Mouse (Mus musculus) spleen, postnatal 14 days (tissue): Measurements from ENCODE around the gene Ntn4.

ENCODE experiments used
- DNase-seq, 2 experiments: peaks; one replicate each; pipeline ENCODE4 v3.0.0; 2021 to 2022; ENCODE audit warnings: low spot score in 2 of 2

Ntn4 gene

GRCm38 (mm10) chr10:93730514-93730913, 90.0 kb downstream of the Ntn4 start:
- no peak for DNase-seq

- no peak for DNase-seq
These were observed 90.8 kb downstream of the Ntn4 start for GRCm38 (mm10) chr10:93731248-93731691.

GRCm38 (mm10) chr10:93736114-93736645, 95.7 kb downstream of the Ntn4 start:
- no peak for DNase-seq

- no peak for DNase-seq
These were observed 96.6 kb downstream of the Ntn4 start for GRCm38 (mm10) chr10:93737080-93737479.

- no peak for DNase-seq
These were observed 101.1 kb downstream of the Ntn4 start for GRCm38 (mm10) chr10:93741446-93742096.

GRCm38 (mm10) chr10:93742097-93742446, 101.6 kb downstream of the Ntn4 start:
- DNase-seq: no peak

- DNase-seq: no peak
These were observed 102.1 kb downstream of the Ntn4 start for GRCm38 (mm10) chr10:93742598-93742997.

GRCm38 (mm10) chr10:93749267-93750192, 109.0 kb downstream of the Ntn4 start:
- no peak for DNase-seq

GRCm38 (mm10) chr10:93751302-93751701, 110.8 kb downstream of the Ntn4 start:
- no peak for DNase-seq

GRCm38 (mm10) chr10:93753711-93754391, 113.4 kb downstream of the Ntn4 start:
- DNase-seq: no peak

- DNase-seq: no peak
These were observed 115.7 kb downstream of the Ntn4 start for GRCm38 (mm10) chr10:93756211-93756610.

GRCm38 (mm10) chr10:93759644-93760043, 119.2 kb downstream of the Ntn4 start:
- DNase-seq: no peak

- no peak for DNase-seq
These were observed 119.9 kb downstream of the Ntn4 start for GRCm38 (mm10) chr10:93760429-93760828.

GRCm38 (mm10) chr10:93763074-93763473, 122.6 kb downstream of the Ntn4 start:
- peak; percentile 24 to 51 for DNase-seq

GRCm38 (mm10) chr10:93766221-93766620, 125.7 kb downstream of the Ntn4 start:
- DNase-seq: no peak

- no peak for DNase-seq
These were observed 126.8 kb downstream of the Ntn4 start for GRCm38 (mm10) chr10:93767245-93767644.

GRCm38 (mm10) chr10:93768222-93768621, 127.7 kb downstream of the Ntn4 start:
- DNase-seq: no peak

GRCm38 (mm10) chr10:93771931-93772465, 131.5 kb downstream of the Ntn4 start:
- DNase-seq: no peak

- no peak for DNase-seq
These were observed 132.0 kb downstream of the Ntn4 start for GRCm38 (mm10) chr10:93772492-93772891.

GRCm38 (mm10) chr10:93776731-93777151, 136.3 kb downstream of the Ntn4 start:
- DNase-seq: no peak

GRCm38 (mm10) chr10:93777372-93777771, 136.9 kb downstream of the Ntn4 start:
- DNase-seq: peak in 1 of 2 experiments; percentile 30
